Mouse (Mus musculus): Measurements from ENCODE around the gene Ovca2.

The Ovca2 gene

GRCm38 (mm10) chr11:75164750-75165149, 13.9 kb downstream of the Ovca2 start:
- TF ChIP-seq POU5F1 (IDR thresholded peaks at IDR 0.05; ENCODE audit: borderline replicate concordance, low read length) (no peak), NANOG (IDR thresholded peaks at IDR 0.05; ENCODE audit: borderline replicate concordance, low read length) (no peak), CTCF (conservative IDR thresholded peaks at IDR 0.05; ENCODE audit: low read length) (peak; percentile 10; the same call in 1 of the 2 replicates)
- Histone ChIP-seq H3K36me3 (ENCODE audit: insufficient read depth, low read length) (peaks cover 36% of the 10 kb centered on the region), H3K27me3 (ENCODE audit: insufficient read depth, low read length) (peaks cover 70% of the 10 kb centered on the region), H3K4me1 (replicated peaks; ENCODE audit: low read depth, low read length) (peaks cover 48% of the 10 kb centered on the region), H3K4me3 (replicated peaks; ENCODE audit: low read length) (peak overlapping the region; percentile 79), H3K9me3 (ENCODE audit: low read length) (no peaks in the 10 kb centered on the region)

- Histone ChIP-seq H3K36me3 (ENCODE audit: insufficient read depth, low read length) (peaks cover 41% of the 10 kb centered on the region), H3K9me3 (ENCODE audit: low read length) (no peaks in the 10 kb centered on the region), H3K27me3 (ENCODE audit: insufficient read depth, low read length) (peaks cover 63% of the 10 kb centered on the region), H3K4me1 (replicated peaks; ENCODE audit: low read depth, low read length) (peaks cover 41% of the 10 kb centered on the region), H3K4me3 (replicated peaks; ENCODE audit: low read length) (no peak overlapping the region)
- TF ChIP-seq NANOG (IDR thresholded peaks at IDR 0.05; ENCODE audit: borderline replicate concordance, low read length) (no peak), CTCF (conservative IDR thresholded peaks at IDR 0.05; ENCODE audit: low read length) (no peak), POU5F1 (IDR thresholded peaks at IDR 0.05; ENCODE audit: borderline replicate concordance, low read length) (no peak)
Measured at GRCm38 (mm10) chr11:75164051-75164450, 14.6 kb downstream of the Ovca2 start.

DNA sequence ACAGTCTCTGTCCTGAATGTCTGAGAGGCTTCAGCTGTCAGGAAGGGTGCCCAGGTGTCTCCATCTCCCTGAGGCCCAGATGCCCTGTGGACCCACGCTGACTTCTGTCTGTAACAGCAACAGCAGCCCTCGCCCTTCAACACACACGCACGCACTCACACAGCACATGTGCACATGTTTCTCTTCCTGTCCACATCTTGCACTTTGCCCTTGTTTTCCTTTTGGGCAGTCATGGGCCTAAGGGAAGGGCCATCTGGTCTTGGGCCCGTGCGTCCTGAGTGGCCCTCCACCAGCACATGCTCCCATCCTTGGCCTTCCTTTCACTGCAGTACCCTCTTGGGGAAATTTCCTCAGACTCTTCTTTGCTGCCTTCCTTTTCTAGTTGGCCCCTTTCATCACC, 15.3 kb downstream of the Ovca2 start:
- TF ChIP-seq POU5F1 (IDR thresholded peaks at IDR 0.05; ENCODE audit: borderline replicate concordance, low read length), result no peak
- Histone ChIP-seq H3K4me1 (replicated peaks; ENCODE audit: low read depth, low read length) (peaks cover 41% of the 10 kb centered on the region), H3K4me3 (replicated peaks; ENCODE audit: low read length) (no peak overlapping the region), H3K36me3 (ENCODE audit: insufficient read depth, low read length) (peaks cover 44% of the 10 kb centered on the region), H3K9me3 (ENCODE audit: low read length) (no peaks in the 10 kb centered on the region), H3K27me3 (ENCODE audit: insufficient read depth, low read length) (peaks cover 56% of the 10 kb centered on the region)

DNA sequence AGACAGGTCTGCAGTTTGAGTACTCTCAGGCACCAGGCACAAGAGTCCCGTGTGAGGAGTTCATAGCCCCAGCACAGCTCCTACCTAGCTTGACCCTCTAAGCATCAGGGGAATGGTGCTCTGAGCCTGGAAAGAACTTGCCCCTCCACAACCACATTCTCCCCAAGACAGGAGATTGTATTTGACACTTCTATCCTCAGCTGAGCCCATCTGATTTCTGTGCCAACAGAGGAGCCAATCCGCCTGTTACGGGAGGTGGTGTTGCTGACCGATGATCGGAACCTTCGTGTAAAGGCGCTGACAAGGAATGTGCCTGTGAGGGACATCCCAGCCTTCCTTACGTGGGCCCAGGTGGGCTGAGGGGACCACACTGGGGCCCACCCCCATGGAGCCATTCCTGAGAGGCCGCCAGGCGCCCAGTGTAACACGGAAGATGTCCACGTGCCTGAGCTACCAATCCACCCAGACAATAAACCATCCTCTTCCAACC, 16.0 kb downstream of the Ovca2 start:
- H3K36me3 ChIP-seq (ENCODE audit: insufficient read depth, low read length), result peaks cover 49% of the 10 kb centered on the region
- H3K9me3 ChIP-seq (ENCODE audit: low read length), result no peaks in the 10 kb centered on the region
- H3K4me3 ChIP-seq (replicated peaks; ENCODE audit: low read length), result peak overlapping the region; percentile 60
- peaks cover 39% of the 10 kb centered on the region for H3K4me1 ChIP-seq (replicated peaks; ENCODE audit: low read depth, low read length)
- peaks cover 50% of the 10 kb centered on the region for H3K27me3 ChIP-seq (ENCODE audit: insufficient read depth, low read length)
- TF ChIP-seq NANOG (IDR thresholded peaks at IDR 0.05; ENCODE audit: borderline replicate concordance, low read length) (no peak), POU5F1 (IDR thresholded peaks at IDR 0.05; ENCODE audit: borderline replicate concordance, low read length) (no peak), CTCF (conservative IDR thresholded peaks at IDR 0.05; ENCODE audit: low read length) (no peak)

DNA sequence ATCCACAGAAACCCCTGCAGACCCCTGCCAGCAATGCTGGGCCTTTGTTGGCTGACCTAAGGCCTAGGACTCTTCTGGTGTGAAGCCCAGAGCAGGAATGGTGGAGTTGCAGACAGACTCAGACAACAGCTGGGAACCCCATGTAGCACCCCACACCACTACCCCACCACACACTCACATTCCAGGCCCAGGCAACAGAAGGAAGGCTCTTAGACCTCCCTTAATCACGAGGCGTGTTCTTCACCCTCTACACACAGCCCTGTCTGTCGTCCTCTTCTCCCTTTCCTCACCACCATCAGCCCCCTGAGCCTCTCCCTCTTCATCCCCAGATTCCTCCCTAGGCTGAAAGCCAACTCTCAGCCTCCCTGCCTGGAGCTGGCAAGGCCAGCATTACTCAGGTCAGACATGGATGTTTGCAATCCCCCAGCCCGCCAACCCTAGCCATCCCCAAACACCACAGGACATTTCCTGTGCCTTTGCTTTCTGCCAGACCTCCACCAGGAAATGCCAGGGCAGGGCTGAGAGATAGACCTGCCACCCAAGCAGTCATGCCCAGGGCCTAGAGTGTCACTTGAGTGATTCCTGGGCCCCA, 17.1 kb downstream of the Ovca2 start:
- peaks cover 37% of the 10 kb centered on the region for H3K4me1 ChIP-seq (replicated peaks; ENCODE audit: low read depth, low read length)
- no peak for TF ChIP-seq CTCF (conservative IDR thresholded peaks at IDR 0.05; ENCODE audit: low read length)
- H3K36me3 ChIP-seq (ENCODE audit: insufficient read depth, low read length), result peaks cover 59% of the 10 kb centered on the region
- H3K4me3 ChIP-seq (replicated peaks; ENCODE audit: low read length), result no peak overlapping the region
- peaks cover 38% of the 10 kb centered on the region for H3K27me3 ChIP-seq (ENCODE audit: insufficient read depth, low read length)
- no peaks in the 10 kb centered on the region for H3K9me3 ChIP-seq (ENCODE audit: low read length)

DNA sequence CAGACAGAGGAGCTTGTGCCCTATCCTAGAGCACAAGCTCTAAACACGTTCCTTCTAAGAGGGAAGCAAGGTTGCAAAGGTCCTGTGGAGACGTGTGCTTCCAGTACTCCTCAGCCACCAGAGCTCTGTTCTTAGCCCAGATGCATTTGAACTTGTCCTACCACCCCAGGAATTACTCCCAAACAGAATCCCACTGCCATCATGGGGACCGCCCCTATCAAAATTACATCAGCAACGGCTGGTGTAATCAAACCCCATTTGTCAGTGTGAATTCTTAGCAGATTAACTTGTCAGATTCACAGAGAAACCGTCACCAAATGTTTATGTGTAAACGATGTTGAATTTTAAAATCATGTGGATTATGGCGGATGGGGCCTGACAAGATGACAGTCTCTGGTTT, 17.7 kb downstream of the Ovca2 start:
- Histone ChIP-seq H3K27me3 (ENCODE audit: insufficient read depth, low read length) (peaks cover 33% of the 10 kb centered on the region), H3K4me1 (replicated peaks; ENCODE audit: low read depth, low read length) (peaks cover 34% of the 10 kb centered on the region), H3K36me3 (ENCODE audit: insufficient read depth, low read length) (peaks cover 65% of the 10 kb centered on the region), H3K9me3 (ENCODE audit: low read length) (no peaks in the 10 kb centered on the region), H3K4me3 (replicated peaks; ENCODE audit: low read length) (no peak overlapping the region)
- TF ChIP-seq NANOG (IDR thresholded peaks at IDR 0.05; ENCODE audit: borderline replicate concordance, low read length) (no peak), CTCF (conservative IDR thresholded peaks at IDR 0.05; ENCODE audit: low read length) (no peak), POU5F1 (IDR thresholded peaks at IDR 0.05; ENCODE audit: borderline replicate concordance, low read length) (no peak)

DNA sequence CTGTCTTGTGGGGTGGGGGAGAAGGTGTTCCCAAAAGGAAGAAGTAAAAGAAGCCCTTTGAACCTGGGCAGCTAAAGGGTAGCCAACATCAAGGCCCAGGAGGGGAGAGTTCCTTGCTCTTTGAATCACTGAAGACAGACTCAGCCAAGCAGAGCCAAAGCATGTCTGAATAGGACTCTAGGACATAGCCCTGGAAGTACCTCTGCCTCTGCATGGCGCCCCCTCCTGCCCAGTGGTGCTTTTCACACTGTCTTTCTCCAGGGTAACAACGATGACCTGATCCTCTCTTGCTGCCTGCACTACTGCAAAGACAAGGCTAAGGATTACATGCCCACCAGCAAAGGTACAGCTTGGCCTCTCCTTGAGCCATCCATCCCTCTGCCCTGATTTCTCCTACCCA, 19.1 kb downstream of the Ovca2 start:
- no peak for TF ChIP-seq NANOG (IDR thresholded peaks at IDR 0.05; ENCODE audit: borderline replicate concordance, low read length)
- TF ChIP-seq POU5F1 (IDR thresholded peaks at IDR 0.05; ENCODE audit: borderline replicate concordance, low read length), result no peak
- TF ChIP-seq CTCF (conservative IDR thresholded peaks at IDR 0.05; ENCODE audit: low read length), result peak; percentile 38
- Histone ChIP-seq H3K4me3 (replicated peaks; ENCODE audit: low read length) (no peak overlapping the region), H3K36me3 (ENCODE audit: insufficient read depth, low read length) (peaks cover 67% of the 10 kb centered on the region), H3K27me3 (ENCODE audit: insufficient read depth, low read length) (peaks cover 19% of the 10 kb centered on the region), H3K9me3 (ENCODE audit: low read length) (no peaks in the 10 kb centered on the region), H3K4me1 (replicated peaks; ENCODE audit: low read depth, low read length) (peaks cover 23% of the 10 kb centered on the region)

DNA sequence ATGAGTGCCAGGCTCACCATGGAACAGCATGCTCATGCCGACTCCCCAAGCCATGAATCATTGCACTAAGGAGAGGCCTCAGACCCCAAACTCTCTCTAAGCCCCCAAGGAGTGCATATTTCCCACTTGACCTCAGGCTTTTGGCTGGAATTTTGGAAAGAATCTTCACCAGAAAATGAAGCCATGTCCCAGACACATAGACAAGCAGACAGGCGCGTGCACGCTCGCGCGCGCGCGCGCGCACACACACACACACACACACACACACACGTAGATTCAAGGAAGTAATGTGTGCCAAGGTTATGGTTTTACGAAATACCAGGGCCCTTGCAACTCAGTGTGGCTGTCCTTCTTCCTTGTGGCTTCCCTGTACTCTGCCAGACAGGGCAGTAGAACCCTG, 20.2 kb downstream of the Ovca2 start:
- Histone ChIP-seq H3K4me3 (replicated peaks; ENCODE audit: low read length) (no peak overlapping the region), H3K4me1 (replicated peaks; ENCODE audit: low read depth, low read length) (peaks cover 16% of the 10 kb centered on the region), H3K9me3 (ENCODE audit: low read length) (no peaks in the 10 kb centered on the region), H3K27me3 (ENCODE audit: insufficient read depth, low read length) (peaks cover 8% of the 10 kb centered on the region), H3K36me3 (ENCODE audit: insufficient read depth, low read length) (peaks cover 64% of the 10 kb centered on the region)
- no peak for TF ChIP-seq CTCF (conservative IDR thresholded peaks at IDR 0.05; ENCODE audit: low read length)
- TF ChIP-seq POU5F1 (IDR thresholded peaks at IDR 0.05; ENCODE audit: borderline replicate concordance, low read length), result no peak
- no peak for TF ChIP-seq NANOG (IDR thresholded peaks at IDR 0.05; ENCODE audit: borderline replicate concordance, low read length)

- TF ChIP-seq POU5F1 (IDR thresholded peaks at IDR 0.05; ENCODE audit: borderline replicate concordance, low read length) (no peak), CTCF (conservative IDR thresholded peaks at IDR 0.05; ENCODE audit: low read length) (no peak), NANOG (IDR thresholded peaks at IDR 0.05; ENCODE audit: borderline replicate concordance, low read length) (no peak)
- peaks cover 11% of the 10 kb centered on the region for H3K4me1 ChIP-seq (replicated peaks; ENCODE audit: low read depth, low read length)
- H3K27me3 ChIP-seq (ENCODE audit: insufficient read depth, low read length), result 0 out of 2 replicates have a peak, but pooled peaks cover 2% of the 10 kb centered on the region
- no peaks in the 10 kb centered on the region for H3K9me3 ChIP-seq (ENCODE audit: low read length)
- no peak overlapping the region for H3K4me3 ChIP-seq (replicated peaks; ENCODE audit: low read length)
- H3K36me3 ChIP-seq (ENCODE audit: insufficient read depth, low read length), result peaks cover 63% of the 10 kb centered on the region
Measured at GRCm38 (mm10) chr11:75157901-75158300, 20.7 kb downstream of the Ovca2 start.
